Mouse (Mus musculus) olfactory bulb, adult 2 months (tissue): ENCODE measurements around the gene Kirrel3.

Source experiments
- CTCF ChIP-seq: fragments of 200-500 bp; IDR thresholded peaks from 2 replicates; pipeline ENCODE4 v1.5.1; 2012; ENCODE audit warnings: low read depth, mild to moderate bottlenecking, low read length, moderate library complexity; ENCODE audit not compliant: insufficient read depth
- POLR2A ChIP-seq: fragments of 200-500 bp; IDR thresholded peaks from 2 replicates; pipeline ENCODE4 v1.6.1; 2012; ENCODE audit warnings: mild to moderate bottlenecking, low read depth, low read length, moderate library complexity; ENCODE audit not compliant: insufficient read depth

GRCm38 (mm10) chr9:34837700-34838462 is 352.2 kb downstream of the Kirrel3 start:
- TF ChIP-seq POLR2A (no peak), CTCF (no peak)
